Mouse (Mus musculus) hindbrain, postnatal 0 days (tissue): Measurements from ENCODE around the gene Fen1. TPM values are rescaled to one million over a fixed set of nuclear protein-coding genes. Genes with fewer than 3 reads are reported as not detected.
"Not testable (repeated sequence)": the region's sequence is repeated elsewhere in the genome, so short reads cannot be mapped to it uniquely, and the experiment has no call there.

Experiments used
- ATAC-seq: fragments of 200-750 bp; cut with Nextera tagmentation; 2 replicates; pipeline ENCODE4 v1.8.0; 2017; ENCODE audit warnings: mild to moderate bottlenecking, moderate TSS enrichment, moderate library complexity
- DNase-seq: peaks from one replicate; pipeline ENCODE4 v3.0.0-alpha.2; 2015; ENCODE audit warnings: low spot score
- H3K27ac ChIP-seq: fragments of 300-500 bp; sonication (generic); 2 replicates; pipeline ENCODE4 v1.5.1; 2014; ENCODE audit warnings: mild to moderate bottlenecking
- H3K27me3 ChIP-seq: fragments of 300-500 bp; sonication (generic); 2 replicates; pipeline ENCODE4 v1.6.1; 2014; ENCODE audit warnings: low read length, mixed read lengths; ENCODE audit not compliant: insufficient read depth
- H3K36me3 ChIP-seq: fragments of 300-500 bp; sonication (generic); 2 replicates; pipeline ENCODE4 v1.6.1; 2014; ENCODE audit warnings: low read length, mixed read lengths; ENCODE audit not compliant: insufficient read depth
- H3K4me1 ChIP-seq: fragments of 300-500 bp; sonication (generic); 2 replicates; pipeline ENCODE4 v1.6.1; 2014; ENCODE audit warnings: antibody characterized with exemption, low read length, mixed read lengths; ENCODE audit not compliant: insufficient read depth
- H3K4me2 ChIP-seq: fragments of 300-500 bp; sonication (generic); 2 replicates; pipeline ENCODE4 v1.6.1; 2014; ENCODE audit warnings: low read depth, mild to moderate bottlenecking, low read length, moderate library complexity, mixed read lengths
- H3K4me3 ChIP-seq: fragments of 300-500 bp; sonication (generic); 2 replicates; pipeline ENCODE4 v1.5.1; 2014; ENCODE audit warnings: low read length
- H3K9ac ChIP-seq: fragments of 300-500 bp; sonication (generic); replicated peaks from 2 replicates; pipeline ENCODE4 v1.6.1; 2014; ENCODE audit warnings: mild to moderate bottlenecking, low read length, moderate library complexity, mixed read lengths
- H3K9me3 ChIP-seq: fragments of 300-500 bp; sonication (generic); 2 replicates; pipeline ENCODE4 v1.6.1; 2016; ENCODE audit warnings: low read length, mixed read lengths
- CTCF ChIP-seq: IDR thresholded peaks from 2 replicates; pipeline ENCODE4 v1.5.1; 2016; ENCODE audit warnings: antibody characterized with exemption, control low read depth, low read depth
- WGBS: fragments of 180-500 bp; shearing (Covaris S2); extraction: QIAGEN DNeasy Blood & Tissue Kit; methylation state at CpG from one replicate; pipeline ENCODE4 v1.1.7; 2014; 5-methylcytosine and 5-hydroxymethylcytosine counted together
- polyA plus RNA-seq: library from polyadenylated mRNA; unstranded; fragments of >200 nt; fragmentation: Nextera tagmentation; extraction: Ambion mirVana; gene quantifications from 2 replicates; pipeline ENCODE4 v1.2.1, GENCODE M21; 2015
- total RNA-seq: library from RNA; depleted of rRNA; stranded (reverse); fragments of >200 nt; gene quantifications from 2 replicates; pipeline ENCODE4 v1.2.3, GENCODE M21; 2014

Gene Fen1
- total and polyA plus RNA-seq, 2 experiments from 2014 or later, result 28.4 to 30.5 TPM

DNA sequence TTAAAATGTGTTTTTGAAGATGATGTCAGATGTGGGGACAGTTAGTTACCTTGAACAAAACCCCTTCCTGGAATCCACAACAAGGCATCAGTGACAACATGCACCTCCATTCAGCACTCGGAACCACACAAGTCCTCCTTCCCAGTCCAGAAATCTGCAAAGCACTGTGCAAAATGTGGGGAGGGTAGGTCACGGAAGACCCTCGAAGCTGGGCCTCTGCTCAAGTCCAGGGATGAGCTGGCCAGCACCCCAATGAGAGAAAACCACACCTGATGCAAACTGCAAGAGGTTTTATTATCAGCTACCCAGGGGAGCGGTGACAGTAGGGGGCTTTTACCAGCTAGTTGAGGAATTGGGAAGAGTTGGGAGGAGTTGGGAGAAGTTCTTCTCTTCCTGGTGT, 29.0 kb downstream of the Fen1 start:
- no peak for DNase-seq
- WGBS, result 83% methylated on average over 4 of the region's 4 CpGs

DNA sequence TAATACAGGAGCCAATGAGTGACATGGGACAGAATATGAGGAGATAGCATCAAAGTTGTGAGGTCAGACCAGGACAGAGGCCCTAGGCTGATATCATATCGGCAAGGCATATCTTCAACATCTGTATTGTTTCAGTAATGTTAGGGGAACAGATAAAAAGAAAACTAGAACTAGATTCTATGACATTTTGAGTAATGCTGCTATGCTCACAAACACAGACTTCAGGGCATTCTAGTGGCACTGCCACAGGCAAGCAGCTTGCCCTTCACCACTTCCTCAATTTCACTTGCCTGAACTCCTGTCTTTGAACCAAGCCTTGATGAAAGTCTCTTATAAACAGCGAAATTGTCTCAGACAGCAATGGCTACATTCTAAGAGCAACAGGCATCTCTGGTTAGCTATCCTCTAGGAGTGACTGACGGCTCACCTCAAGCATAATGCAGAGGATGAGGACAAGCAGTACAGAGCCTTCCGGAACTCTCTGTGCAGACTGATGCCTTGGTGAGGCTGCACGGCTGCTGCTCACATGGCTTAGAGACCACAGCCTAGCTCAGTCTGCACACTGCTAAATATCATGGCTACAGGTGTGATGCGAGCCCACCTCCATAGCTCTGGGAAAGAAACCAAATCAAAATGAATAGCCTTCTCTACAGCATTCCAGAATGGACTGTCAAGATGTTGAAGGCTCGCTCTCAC, 30.0 kb downstream of the Fen1 start:
- H3K36me3 ChIP-seq, result no peaks in the 10 kb centered on the region
- ATAC-seq (no peak), DNase-seq (no peak)
- no peak overlapping the region for H3K27ac ChIP-seq
- H3K9ac ChIP-seq, result no peak overlapping the region
- H3K9me3 ChIP-seq, result no peaks in the 10 kb centered on the region
- H3K4me3 ChIP-seq, result no peak overlapping the region
- no peaks in the 10 kb centered on the region for H3K4me1 ChIP-seq
- H3K27me3 ChIP-seq, result no peaks in the 10 kb centered on the region
- no peak for TF ChIP-seq CTCF
- no peak overlapping the region for H3K4me2 ChIP-seq
- 90% methylated on average over 7 of the region's 7 CpGs for WGBS

More for the DNA sequence above, 29.0 kb downstream of the Fen1 start:
- Histone ChIP-seq H3K9me3 (no peaks in the 10 kb centered on the region), H3K4me3 (no peak overlapping the region), H3K27ac (no peak overlapping the region), H3K4me2 (no peak overlapping the region), H3K4me1 (no peaks in the 10 kb centered on the region), H3K27me3 (no peaks in the 10 kb centered on the region), H3K36me3 (no peaks in the 10 kb centered on the region), H3K9ac (no peak overlapping the region)
- no peak for ATAC-seq
- TF ChIP-seq CTCF, result no peak

DNA sequence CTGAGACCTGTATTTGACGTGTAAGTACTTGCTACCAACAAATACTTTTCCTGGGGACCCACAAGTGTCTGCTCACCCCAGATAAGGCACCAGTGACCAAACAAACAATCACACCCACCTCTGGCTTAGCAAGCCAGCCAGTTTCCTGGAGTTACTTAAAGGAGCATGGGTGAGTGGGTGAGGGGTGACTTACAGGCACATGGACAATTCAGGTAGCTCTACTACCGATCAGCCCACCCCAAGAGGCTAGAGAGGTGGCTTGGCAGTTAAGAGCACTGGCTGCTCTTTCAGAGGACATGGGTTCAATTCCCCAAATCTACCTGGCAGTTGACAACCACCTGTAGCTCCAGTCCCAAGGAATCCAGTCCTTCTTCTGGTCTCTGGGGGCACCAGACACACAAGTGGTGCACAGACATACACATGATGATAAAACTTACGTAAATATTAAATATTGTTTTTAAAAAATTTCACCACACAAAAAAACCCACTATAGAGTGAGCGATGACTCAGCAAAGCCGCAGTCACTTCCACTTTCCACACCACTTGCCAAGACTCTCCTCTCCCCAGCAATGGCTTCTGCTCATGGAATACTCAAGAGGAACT, 30.8 kb downstream of the Fen1 start:
- Histone ChIP-seq H3K4me2 (no peak overlapping the region), H3K27ac (no peak overlapping the region), H3K9ac (no peak overlapping the region), H3K9me3 (no peaks in the 10 kb centered on the region), H3K4me1 (no peaks in the 10 kb centered on the region), H3K36me3 (no peaks in the 10 kb centered on the region), H3K4me3 (no peak overlapping the region), H3K27me3 (no peaks in the 10 kb centered on the region)
- no peak for ATAC-seq
- no peak for DNase-seq
- TF ChIP-seq CTCF, result no peak
- WGBS, result 92% methylated on average over 5 of the region's 5 CpGs

DNA sequence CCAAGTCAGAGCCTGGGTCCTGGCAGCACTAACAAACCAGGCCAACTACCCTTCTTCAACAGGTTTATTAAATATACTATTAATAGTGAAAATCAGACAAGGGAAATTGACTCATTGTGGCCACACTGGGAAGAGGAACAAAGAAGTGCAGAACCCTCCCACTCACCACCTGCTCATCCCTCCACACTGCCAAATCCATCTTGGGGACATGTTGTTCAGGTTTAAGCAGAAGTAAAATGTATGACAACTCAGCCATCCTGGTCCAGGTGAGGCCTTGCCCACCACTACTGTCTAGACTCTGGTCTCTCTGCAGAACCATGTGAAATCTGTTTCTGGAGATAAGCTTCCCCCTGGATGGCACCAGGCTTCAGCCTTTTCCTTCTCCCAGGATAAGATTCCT, 32.1 kb downstream of the Fen1 start:
- H3K27me3 ChIP-seq, result no peaks in the 10 kb centered on the region
- DNase-seq, result no peak
- TF ChIP-seq CTCF, result no peak

DNA sequence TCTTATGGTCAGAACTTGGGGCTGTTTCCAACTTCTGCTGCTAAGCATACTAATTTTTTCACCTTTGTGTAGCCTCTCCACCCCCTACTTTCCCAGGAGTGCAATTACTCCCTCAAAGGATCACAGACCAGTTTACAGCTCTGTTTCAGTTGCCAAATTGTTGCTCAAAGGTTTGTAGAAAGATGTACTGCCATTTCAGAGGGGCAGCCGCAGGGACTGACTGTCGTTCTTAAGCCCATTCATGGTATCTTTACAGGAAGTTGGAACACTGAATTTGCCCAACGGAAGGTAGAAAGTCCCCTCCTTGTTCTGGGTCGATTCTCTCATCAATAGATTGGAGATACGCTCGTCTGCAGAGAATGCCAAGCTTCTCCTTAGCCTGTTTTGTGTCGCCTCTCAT, 32.6 kb downstream of the Fen1 start:
- DNase-seq (no peak), ATAC-seq (no peak)
- H3K4me1 ChIP-seq, result no peaks in the 10 kb centered on the region
- H3K4me2 ChIP-seq, result no peak overlapping the region
- no peaks in the 10 kb centered on the region for H3K9me3 ChIP-seq
- no peak for TF ChIP-seq CTCF
- no peaks in the 10 kb centered on the region for H3K36me3 ChIP-seq
- H3K27me3 ChIP-seq, result no peaks in the 10 kb centered on the region
- 81% methylated on average over 7 of the region's 7 CpGs for WGBS
- no peak overlapping the region for H3K9ac ChIP-seq
- H3K27ac ChIP-seq, result no peak overlapping the region
- H3K4me3 ChIP-seq, result no peak overlapping the region

More for the DNA sequence above, 32.1 kb downstream of the Fen1 start:
- Histone ChIP-seq H3K4me1 (no peaks in the 10 kb centered on the region), H3K9me3 (no peaks in the 10 kb centered on the region), H3K36me3 (no peaks in the 10 kb centered on the region), H3K4me3 (no peak overlapping the region), H3K9ac (no peak overlapping the region), H3K27ac (no peak overlapping the region), H3K4me2 (no peak overlapping the region)
- ATAC-seq, result no peak

DNA sequence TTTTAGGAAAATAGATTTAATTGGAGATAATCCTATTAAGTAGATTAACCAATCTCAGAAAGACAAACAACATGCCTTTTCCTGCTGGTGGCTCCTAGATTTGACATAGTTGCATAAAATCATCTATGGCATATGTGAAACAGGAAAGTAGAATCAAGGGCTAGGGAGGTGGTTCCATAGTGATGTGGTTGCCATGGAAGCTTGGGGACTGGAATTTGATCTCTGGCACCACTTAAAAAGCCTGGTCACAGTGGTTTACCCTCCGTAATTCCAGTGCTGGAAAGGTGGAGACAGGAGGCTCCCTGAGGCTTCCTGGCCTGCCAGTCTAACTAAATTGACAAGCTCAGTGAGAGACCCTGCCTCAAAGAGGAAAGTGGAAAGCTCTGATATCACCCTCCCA, 33.5 kb downstream of the Fen1 start:
- H3K36me3 ChIP-seq, result no peaks in the 10 kb centered on the region
- H3K4me3 ChIP-seq, result no peak overlapping the region
- H3K4me1 ChIP-seq, result no peaks in the 10 kb centered on the region
- H3K27me3 ChIP-seq, result no peaks in the 10 kb centered on the region
- WGBS, result 14% methylated on average over 1 of the region's 1 CpGs
- H3K4me2 ChIP-seq, result no peak overlapping the region
- no peak for DNase-seq
- H3K9me3 ChIP-seq, result no peaks in the 10 kb centered on the region
- no peak for ATAC-seq
- no peak overlapping the region for H3K27ac ChIP-seq
- no peak for TF ChIP-seq CTCF
- H3K9ac ChIP-seq, result no peak overlapping the region

DNA sequence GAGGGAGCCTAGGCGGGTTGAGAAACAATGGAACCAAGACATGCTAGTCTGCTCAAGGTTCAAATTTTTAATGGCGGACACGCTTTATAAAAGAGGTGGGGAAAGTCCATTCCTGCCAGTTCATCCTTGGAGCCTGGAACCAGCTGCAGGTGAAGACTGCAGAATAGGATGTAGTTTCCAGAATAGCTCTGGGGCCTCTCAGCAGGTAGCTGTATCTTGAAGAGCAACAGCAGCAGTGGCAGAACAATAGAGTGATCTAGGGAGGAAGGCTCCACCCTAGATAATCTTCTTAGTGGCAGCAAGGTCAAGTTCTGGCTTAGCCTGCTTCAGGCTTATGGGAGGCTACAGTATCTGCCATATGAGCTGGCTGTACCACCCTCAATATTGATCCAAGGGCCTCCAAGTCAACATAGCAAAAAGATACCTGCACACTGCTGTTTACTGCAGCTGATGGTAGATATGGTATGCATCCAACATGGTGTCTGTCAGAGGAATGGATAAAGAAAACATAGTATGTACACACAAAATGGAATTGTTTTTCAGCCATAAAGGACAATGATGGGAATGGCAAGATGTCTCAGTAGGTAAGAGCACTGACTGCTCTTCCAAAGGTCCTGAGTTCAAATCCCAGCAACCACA, 34.2 kb downstream of the Fen1 start:
- ATAC-seq, H3K27ac ChIP-seq, H3K9ac ChIP-seq, DNase-seq, H3K4me1 ChIP-seq, H3K27me3 ChIP-seq, H3K4me2 ChIP-seq, H3K36me3 ChIP-seq, H3K9me3 ChIP-seq, H3K4me3 ChIP-seq: not testable (repeated sequence)
- WGBS, result 90% methylated on average over 3 of the region's 3 CpGs
